Mouse (Mus musculus): Measurements from ENCODE around the gene Etnk2.

- TF ChIP-seq POLR2A (IDR thresholded peaks at IDR 0.05; ENCODE audit: control insufficient read depth, extremely low read depth, insufficient read depth, low read length, poor library complexity), result no peak
- TF ChIP-seq CTCF (IDR thresholded peaks at IDR 0.05; ENCODE audit: borderline replicate concordance, control insufficient read depth, extremely low read depth, insufficient read depth, low read length, poor library complexity), result no peak
Measured at GRCm38 (mm10) chr1:133321267-133321925, 42.0 kb upstream of the Etnk2 start, which contains the start of gene Kiss1.

All from thymus, adult 2 months (tissue).